Mouse (Mus musculus) midbrain, postnatal 0 days (tissue): ENCODE measurements around the gene Cdca4. TPM values are rescaled to one million over a fixed set of nuclear protein-coding genes. Genes with fewer than 3 reads are reported as not detected.

Source experiments
- ATAC-seq: fragments of 200-750 bp; cut with Nextera tagmentation; 2 replicates; pipeline ENCODE4 v1.8.0; 2017; ENCODE audit warnings: moderate number of reproducible peaks, mild to moderate bottlenecking, moderate TSS enrichment, moderate library complexity; ENCODE audit not compliant: low FRiP score
- DNase-seq: peaks from one replicate; pipeline ENCODE4 v3.0.0-alpha.2; 2015; ENCODE audit warnings: low spot score
- H3K27ac ChIP-seq: fragments of 300-500 bp; sonication (generic); 2 replicates; pipeline ENCODE4 v1.5.1; 2014; ENCODE audit warnings: low read depth, mild to moderate bottlenecking, low read length, mixed read lengths
- H3K27me3 ChIP-seq: fragments of 300-500 bp; sonication (generic); 2 replicates; pipeline ENCODE4 v1.6.1; 2014; ENCODE audit warnings: low read length, control low read depth, mixed read lengths; ENCODE audit not compliant: insufficient read depth
- H3K36me3 ChIP-seq: fragments of 300-500 bp; sonication (generic); 2 replicates; pipeline ENCODE4 v1.6.1; 2014; ENCODE audit warnings: low read length, control low read depth, mixed read lengths; ENCODE audit not compliant: insufficient read depth
- H3K4me1 ChIP-seq: fragments of 300-500 bp; sonication (generic); 2 replicates; pipeline ENCODE4 v1.6.1; 2014; ENCODE audit warnings: mild to moderate bottlenecking, control low read depth, antibody characterized with exemption, low read length, mixed read lengths; ENCODE audit not compliant: insufficient read depth
- H3K4me2 ChIP-seq: fragments of 300-500 bp; sonication (generic); 2 replicates; pipeline ENCODE4 v1.6.1; 2014; ENCODE audit warnings: low read depth, mild to moderate bottlenecking, low read length, mixed read lengths; ENCODE audit not compliant: poor library complexity, severe bottlenecking
- H3K4me3 ChIP-seq: fragments of 300-500 bp; sonication (generic); 2 replicates; pipeline ENCODE4 v1.5.1; 2014; ENCODE audit warnings: low read depth, mild to moderate bottlenecking, low read length, moderate library complexity
- H3K9ac ChIP-seq: fragments of 300-500 bp; sonication (generic); replicated peaks from 2 replicates; pipeline ENCODE4 v1.6.1; 2014; ENCODE audit warnings: mild to moderate bottlenecking, low read length, moderate library complexity, mixed read lengths; ENCODE audit not compliant: poor library complexity, severe bottlenecking
- H3K9me3 ChIP-seq: fragments of 300-500 bp; sonication (generic); 2 replicates; pipeline ENCODE4 v1.6.1; 2016; ENCODE audit warnings: low read length, control low read depth
- CTCF ChIP-seq: IDR thresholded peaks from 2 replicates; pipeline ENCODE4 v1.5.1; 2016; ENCODE audit warnings: antibody characterized with exemption, mild to moderate bottlenecking
- WGBS: fragments of 180-500 bp; shearing (Covaris S2); extraction: QIAGEN DNeasy Blood & Tissue Kit; methylation state at CpG from one replicate; pipeline ENCODE4 v1.1.7; 2014; 5-methylcytosine and 5-hydroxymethylcytosine counted together
- polyA plus RNA-seq: library from polyadenylated mRNA; unstranded; fragments of >200 nt; fragmentation: Nextera tagmentation; extraction: Ambion mirVana; gene quantifications from 2 replicates; pipeline ENCODE4 v1.2.1, GENCODE M21; 2015
- total RNA-seq: library from RNA; depleted of rRNA; stranded (reverse); fragments of >200 nt; gene quantifications from 2 replicates; pipeline ENCODE4 v1.2.3, GENCODE M21; 2014

Cdca4 gene
- total and polyA plus RNA-seq, 2 experiments from 2014 or later = 19.8 to 22.0 TPM

- H3K4me3 ChIP-seq = peak overlapping the region; percentile 32
- 16% methylated on average over 22 of the region's 22 CpGs for WGBS
- H3K4me2 ChIP-seq = peak overlapping the region; percentile 50
- ATAC-seq = no peak
- peaks cover 50% of the 10 kb centered on the region for H3K27me3 ChIP-seq
- H3K27ac ChIP-seq = no peak overlapping the region
- TF ChIP-seq CTCF = no peak
- no peak overlapping the region; the same call in 1 of the 2 replicates for H3K9ac ChIP-seq
- DNase-seq = no peak
- no peaks in the 10 kb centered on the region for H3K9me3 ChIP-seq
- no peaks in the 10 kb centered on the region for H3K36me3 ChIP-seq
- H3K4me1 ChIP-seq = peaks cover 3% of the 10 kb centered on the region; the same call in 1 of the 2 replicates
These were observed 45.0 kb upstream of the Cdca4 start for GRCm38 (mm10) chr12:112874199-112874598.

DNA sequence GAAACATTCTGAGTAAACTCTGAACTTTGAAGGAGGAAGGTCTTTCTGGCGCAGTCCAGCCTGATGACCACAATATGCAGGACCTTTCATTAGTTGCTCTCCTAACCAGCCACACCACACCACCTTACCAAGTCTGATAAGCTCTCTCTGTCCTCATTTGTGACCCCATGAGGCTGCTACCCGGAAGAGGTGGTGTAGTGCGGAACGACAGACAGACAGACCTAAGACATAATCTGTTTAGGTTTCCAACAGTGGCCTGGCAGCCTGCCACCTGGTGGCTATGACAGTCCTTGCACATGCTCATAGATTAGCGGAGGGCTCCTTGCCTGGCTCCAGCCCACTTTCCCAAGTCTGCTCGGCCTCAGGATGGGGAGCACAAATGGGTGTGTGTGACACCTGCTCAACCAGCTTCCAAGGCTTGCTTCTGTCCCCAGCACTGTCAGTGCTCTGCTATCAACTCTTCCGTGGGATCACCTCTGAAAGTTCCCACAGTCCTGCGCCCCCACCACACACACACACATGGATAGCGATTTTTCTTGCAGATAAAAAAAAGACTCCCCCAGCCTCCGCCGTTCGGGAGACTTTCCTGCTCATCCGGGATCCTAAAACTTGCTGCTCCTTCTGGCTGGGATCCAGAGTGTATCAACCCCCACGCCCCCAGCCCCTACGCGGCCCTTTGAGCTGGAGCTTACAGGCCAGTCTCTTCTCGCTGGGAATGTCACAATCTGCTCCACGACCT lies 44.4 kb upstream of the Cdca4 start:
- H3K27ac ChIP-seq = no peak overlapping the region
- WGBS = 30% methylated on average over 18 of the region's 18 CpGs
- ATAC-seq (no peak), DNase-seq (peak; percentile 85)
- peaks cover 45% of the 10 kb centered on the region for H3K27me3 ChIP-seq
- peak overlapping the region; percentile 32 for H3K4me3 ChIP-seq
- H3K9me3 ChIP-seq = no peaks in the 10 kb centered on the region
- peaks cover 3% of the 10 kb centered on the region; the same call in 1 of the 2 replicates for H3K4me1 ChIP-seq
- peak; percentile 90 for TF ChIP-seq CTCF
- peak overlapping the region; percentile 50 for H3K4me2 ChIP-seq
- H3K9ac ChIP-seq = no peak overlapping the region; the same call in 1 of the 2 replicates
- no peaks in the 10 kb centered on the region for H3K36me3 ChIP-seq

DNA sequence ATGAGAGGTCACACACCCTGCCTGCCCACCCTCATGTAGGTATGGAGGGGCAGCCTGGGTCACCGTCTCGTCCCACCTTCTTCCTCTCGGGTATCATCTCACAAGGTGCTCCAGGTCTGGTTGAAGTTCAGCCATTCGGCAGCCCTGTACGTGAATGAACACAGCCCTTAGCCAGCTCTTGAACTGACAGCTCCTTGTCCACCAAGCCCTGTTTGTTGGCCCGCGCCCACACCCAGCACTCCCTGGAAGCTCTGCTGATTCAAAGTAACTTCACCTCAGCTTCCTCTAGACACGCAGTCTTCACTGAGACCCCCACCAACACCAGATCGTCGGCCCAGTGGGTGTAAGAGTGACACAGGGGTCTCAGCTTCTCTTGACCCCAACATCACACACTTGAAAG lies 43.8 kb upstream of the Cdca4 start:
- no peak for DNase-seq
- WGBS = 92% methylated on average over 10 of the region's 10 CpGs
- ATAC-seq = no peak
- Histone ChIP-seq H3K36me3 (no peaks in the 10 kb centered on the region), H3K4me1 (peaks cover 3% of the 10 kb centered on the region; the same call in 1 of the 2 replicates), H3K27me3 (peaks cover 39% of the 10 kb centered on the region), H3K4me2 (no peak overlapping the region), H3K4me3 (no peak overlapping the region), H3K9me3 (no peaks in the 10 kb centered on the region), H3K27ac (no peak overlapping the region), H3K9ac (no peak overlapping the region)
- TF ChIP-seq CTCF = no peak

DNA sequence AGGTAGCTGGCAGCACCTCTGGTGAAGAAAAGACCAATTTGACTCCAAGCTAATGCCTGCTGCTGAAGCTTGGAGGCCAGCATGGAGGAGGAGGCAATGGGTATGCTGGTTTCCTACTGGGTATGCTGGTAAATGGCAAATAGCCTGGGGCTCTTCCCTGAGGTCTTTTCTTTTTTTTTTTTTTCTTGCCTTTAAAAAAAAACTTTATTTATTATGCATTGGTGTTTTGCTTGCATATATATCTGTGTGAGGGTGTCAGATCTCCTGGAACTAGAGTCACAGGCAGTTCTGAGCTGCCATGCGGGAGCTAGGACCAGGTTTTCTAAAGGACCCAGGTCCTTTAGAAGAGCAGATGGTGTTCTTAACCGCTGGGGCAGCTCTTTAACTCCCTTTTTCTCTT lies 42.0 kb upstream of the Cdca4 start:
- H3K36me3 ChIP-seq = no peaks in the 10 kb centered on the region
- no peaks in the 10 kb centered on the region; the same call in 1 of the 2 replicates for H3K4me1 ChIP-seq
- TF ChIP-seq CTCF = no peak
- H3K9ac ChIP-seq = no peak overlapping the region
- peaks cover 22% of the 10 kb centered on the region for H3K27me3 ChIP-seq
- no peak overlapping the region for H3K27ac ChIP-seq
- no peaks in the 10 kb centered on the region for H3K9me3 ChIP-seq
- H3K4me3 ChIP-seq = no peak overlapping the region
- DNase-seq (no peak), ATAC-seq (no peak)
- no peak overlapping the region for H3K4me2 ChIP-seq
- 89% methylated on average over 2 of the region's 2 CpGs for WGBS

DNA sequence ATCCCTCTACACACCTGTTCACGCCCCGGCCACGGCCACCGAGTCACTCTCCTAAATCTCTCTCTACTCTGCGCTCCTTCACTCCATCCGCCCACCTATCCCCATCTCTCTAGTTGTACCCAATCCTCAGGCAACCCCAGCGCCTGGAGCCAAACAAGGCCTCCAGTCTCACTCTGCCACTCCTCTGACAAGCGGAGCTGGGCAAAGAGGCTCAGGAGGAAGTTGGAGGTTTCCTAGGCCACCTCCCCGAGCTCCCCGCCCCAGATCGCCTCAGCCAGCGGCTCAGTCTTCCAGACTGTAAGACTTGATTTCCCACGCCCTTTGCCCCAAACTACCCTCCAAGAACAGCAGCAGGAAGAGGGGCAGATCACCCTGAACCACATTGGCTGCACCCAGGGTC lies 41.6 kb upstream of the Cdca4 start:
- WGBS = 52% methylated on average over 13 of the region's 13 CpGs
- TF ChIP-seq CTCF = no peak
- Histone ChIP-seq H3K9me3 (no peaks in the 10 kb centered on the region), H3K4me2 (no peak overlapping the region), H3K4me3 (no peak overlapping the region), H3K27ac (no peak overlapping the region), H3K4me1 (no peaks in the 10 kb centered on the region; the same call in 1 of the 2 replicates), H3K36me3 (no peaks in the 10 kb centered on the region), H3K9ac (no peak overlapping the region), H3K27me3 (peaks cover 17% of the 10 kb centered on the region)
- DNase-seq (no peak), ATAC-seq (no peak)

GRCm38 (mm10) chr12:112869783-112870204 lies 40.6 kb upstream of the Cdca4 start:
- Histone ChIP-seq H3K9ac (no peak overlapping the region), H3K9me3 (no peaks in the 10 kb centered on the region), H3K4me3 (no peak overlapping the region), H3K4me2 (no peak overlapping the region), H3K27me3 (peaks cover 9% of the 10 kb centered on the region; the same call in 1 of the 2 replicates), H3K4me1 (no peaks in the 10 kb centered on the region), H3K36me3 (no peaks in the 10 kb centered on the region), H3K27ac (no peak overlapping the region)
- ATAC-seq (no peak), DNase-seq (peak; percentile 30)
- WGBS = 22% methylated on average over 16 of the region's 16 CpGs
- no peak for TF ChIP-seq CTCF
